Comparison of ENCODE assay signal across 8 mouse cellular contexts in the genomic region with DNA sequence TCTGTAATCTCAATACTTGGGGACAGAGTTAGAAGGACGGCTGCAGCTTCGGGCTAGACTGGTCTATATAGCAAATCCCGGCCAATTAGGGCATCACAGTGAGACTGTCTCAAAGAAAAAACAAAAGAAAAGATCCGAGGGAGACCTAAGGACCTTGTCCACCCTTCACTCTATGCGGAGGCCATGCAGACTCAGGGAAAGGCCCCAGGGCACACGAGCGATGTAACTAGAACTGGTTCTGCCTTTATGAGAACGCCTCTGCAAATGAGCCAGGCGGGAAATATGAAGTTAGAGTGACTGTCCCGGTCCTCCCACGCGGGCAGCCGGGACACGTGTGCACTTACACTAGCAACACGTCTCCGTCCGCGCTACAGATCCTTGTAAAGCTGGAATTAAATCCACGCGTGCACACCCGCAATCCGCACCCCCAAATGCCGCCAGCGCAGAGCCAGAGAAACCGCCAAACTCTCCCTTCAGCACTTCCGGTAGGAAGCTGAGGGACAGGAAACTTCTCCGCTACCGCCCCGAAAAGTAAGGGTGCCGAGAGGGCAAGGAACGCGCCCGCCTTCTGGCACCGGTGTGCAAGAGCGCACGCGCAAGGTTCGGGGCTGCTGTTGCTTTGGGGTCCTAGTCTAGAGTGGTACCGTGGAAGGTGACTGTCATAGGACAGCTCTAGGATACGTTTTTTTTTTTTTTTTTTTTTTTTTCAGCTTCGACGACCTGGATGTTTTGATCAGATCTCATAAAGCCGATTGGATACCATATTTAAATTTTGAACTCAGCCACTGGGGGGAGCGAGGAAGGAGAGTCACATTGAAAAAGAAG. TPM values are rescaled to one million over a fixed set of nuclear protein-coding genes. Genes with fewer than 3 reads are reported as not detected.
DNase-seq lines count a peak whose midpoint lies in the region; ATAC-seq and TF ChIP-seq lines count a peak whose summit lies in the region.

A gene (minus strand): TSS at position 492 of the 825 bp plus-strand sequence.

- H3K4me1 ChIP-seq in CH12.LX (ENCODE audit: control insufficient read depth in 1 of 2, insufficient read depth in 2 of 2), result peaks cover 3 to 24% of the 10 kb centered on the region in 2 experiments
- H3K4me1 ChIP-seq in forebrain, embryonic 12.5 days, result peaks cover 22% of the 10 kb centered on the region
- H3K4me1 ChIP-seq in heart, postnatal 0 days (ENCODE audit: control insufficient read depth, insufficient read depth), result peaks cover 6% of the 10 kb centered on the region; the same call in 1 of the 2 replicates
- H3K4me1 ChIP-seq in liver, embryonic 16.5 days (ENCODE audit: control insufficient read depth, low read depth, low read length), result peaks cover 18% of the 10 kb centered on the region
- peaks cover 26% of the 10 kb centered on the region for H3K4me1 ChIP-seq in neural tube, embryonic 13.5 days (replicated peaks)
- H3K4me1 ChIP-seq in testis, adult 2 months (ENCODE audit: control insufficient read depth, insufficient read depth, low read length), result peaks cover 3% of the 10 kb centered on the region

- H3K79me2 ChIP-seq in CH12.LX (replicated peaks; ENCODE audit: control insufficient read depth, extremely low read depth, insufficient read depth, poor library complexity, severe bottlenecking), result peaks cover 38% of the 10 kb centered on the region

- DNase-seq in CH12.LX (ENCODE audit: extremely low read depth), result peak; percentile 94
- peak; percentile 94 for DNase-seq in c-Kit-positive CD71-positive TER-119-negative erythroid progenitor cells, embryonic 14.5 days (ENCODE audit: low read depth)
- peak; percentile 90 for DNase-seq in heart, postnatal 0 days (ENCODE audit: low spot score)
- DNase-seq in kidney, postnatal 4 days, result peak; percentile 94 to 96

- dilution Hi-C loops in CH12.LX (cut with MboI; ENCODE audit: extremely low pct_ligation_motif_present, extremely low pct_unique_long_range_greater_than_20kb, low sequenced_read_pairs), result no loop called here

- peak; percentile 94 for TF ChIP-seq POLR2A in CH12.LX (IDR thresholded peaks at IDR 0.05; ENCODE audit: low read depth, low read length)
- TF ChIP-seq POLR2A in testis, adult 2 months (IDR thresholded peaks at IDR 0.05; ENCODE audit: control insufficient read depth, low read depth, low read length), result peak; percentile 81

- H3K4me3 ChIP-seq in CH12.LX (replicated peaks in 1 of 3; ENCODE audit: low read depth in 2 of 3, low read length in 2 of 3, poor library complexity in 1 of 3), result peak within 1 kb of the TSS; percentile 73 to 83 (median 77)
- peak within 1 kb of the TSS; percentile 87 for H3K4me3 ChIP-seq in forebrain, embryonic 12.5 days (replicated peaks)
- peak within 1 kb of the TSS; percentile 65 for H3K4me3 ChIP-seq in heart, postnatal 0 days (ENCODE audit: low read depth, low read length)
- peak within 1 kb of the TSS; percentile 72 for H3K4me3 ChIP-seq in liver, embryonic 16.5 days (ENCODE audit: low read depth, low read length)
- peak within 1 kb of the TSS; percentile 77 for H3K4me3 ChIP-seq in neural tube, embryonic 13.5 days
- peak within 1 kb of the TSS; percentile 85 for H3K4me3 ChIP-seq in testis, adult 2 months (ENCODE audit: control insufficient read depth, low read depth, low read length)

- peak within 1 kb of the TSS; percentile 17; the same call in 1 of the 2 replicates for H3K27ac ChIP-seq in CH12.LX (ENCODE audit: insufficient read depth, low read depth)
- peak within 1 kb of the TSS; percentile 59 for H3K27ac ChIP-seq in forebrain, embryonic 12.5 days
- peak within 1 kb of the TSS; percentile 23 for H3K27ac ChIP-seq in heart, postnatal 0 days (ENCODE audit: low read depth)
- H3K27ac ChIP-seq in liver, embryonic 16.5 days (ENCODE audit: low read length), result peak within 1 kb of the TSS; percentile 84
- peak within 1 kb of the TSS; percentile 50; the same call in 1 of the 2 replicates for H3K27ac ChIP-seq in neural tube, embryonic 13.5 days (replicated peaks)
- peak within 1 kb of the TSS; percentile 55 for H3K27ac ChIP-seq in testis, adult 2 months (ENCODE audit: control insufficient read depth, insufficient read depth, low read depth, low read length)

- WGBS in forebrain, embryonic 12.5 days, result under 1% methylated on average over 43 of the region's 44 CpGs
- WGBS in heart, postnatal 0 days, result 1% methylated on average over 44 of the region's 44 CpGs
- WGBS in liver, embryonic 16.5 days (ENCODE audit: insufficient replicate concordance), result under 1% methylated on average over 44 of the region's 44 CpGs
- under 1% methylated on average over 44 of the region's 44 CpGs for WGBS in neural tube, embryonic 13.5 days

- in situ Hi-C loops in CH12.LX (cut with MboI; ENCODE audit: low pct_ligation_motif_present, low pct_unique_long_range_greater_than_20kb, low sequenced_read_pairs), result no loop called here

- H3K27me3 ChIP-seq in CH12.LX (replicated peaks), result no peaks in the 10 kb centered on the region
- H3K27me3 ChIP-seq in forebrain, embryonic 12.5 days, result no peaks in the 10 kb centered on the region
- no peaks in the 10 kb centered on the region for H3K27me3 ChIP-seq in heart, postnatal 0 days (ENCODE audit: control insufficient read depth, insufficient read depth, low read length)
- no peaks in the 10 kb centered on the region for H3K27me3 ChIP-seq in liver, embryonic 16.5 days (ENCODE audit: control insufficient read depth, insufficient read depth, low read depth, low read length)
- no peaks in the 10 kb centered on the region for H3K27me3 ChIP-seq in neural tube, embryonic 13.5 days
- no peaks in the 10 kb centered on the region for H3K27me3 ChIP-seq in testis, adult 2 months (ENCODE audit: control insufficient read depth, insufficient read depth, low read length)

- H3K9me3 ChIP-seq in CH12.LX (replicated peaks; ENCODE audit: low read length), result no peaks in the 10 kb centered on the region
- H3K9me3 ChIP-seq in forebrain, embryonic 12.5 days, result no peaks in the 10 kb centered on the region
- H3K9me3 ChIP-seq in heart, postnatal 0 days (replicated peaks; ENCODE audit: control insufficient read depth, low read length), result no peaks in the 10 kb centered on the region
- no peaks in the 10 kb centered on the region for H3K9me3 ChIP-seq in liver, embryonic 16.5 days (replicated peaks; ENCODE audit: control insufficient read depth, low read length)
- no peaks in the 10 kb centered on the region for H3K9me3 ChIP-seq in neural tube, embryonic 13.5 days

- TF ChIP-seq EP300 in CH12.LX (IDR thresholded peaks at IDR 0.05; ENCODE audit: low read length), result no peak
- peak; percentile 69; the same call in 1 of the 2 replicates for TF ChIP-seq EP300 in heart, postnatal 0 days (IDR thresholded peaks at IDR 0.05; ENCODE audit: low read depth)

- peak within 1 kb of the TSS; percentile 57 for H3K4me2 ChIP-seq in CH12.LX (ENCODE audit: insufficient read depth, low read depth, poor library complexity, severe bottlenecking)
- peak within 1 kb of the TSS; percentile 82 for H3K4me2 ChIP-seq in forebrain, embryonic 12.5 days
- H3K4me2 ChIP-seq in heart, postnatal 0 days (ENCODE audit: low read depth, low read length), result peak within 1 kb of the TSS; percentile 86
- H3K4me2 ChIP-seq in liver, embryonic 16.5 days (ENCODE audit: low read depth, low read length), result peak within 1 kb of the TSS; percentile 83
- H3K4me2 ChIP-seq in neural tube, embryonic 13.5 days, result peak within 1 kb of the TSS; percentile 91

- H3K9ac ChIP-seq in CH12.LX (ENCODE audit: insufficient read depth, low read depth), result peak within 1 kb of the TSS; percentile 89
- H3K9ac ChIP-seq in forebrain, embryonic 12.5 days, result peak within 1 kb of the TSS; percentile 80
- H3K9ac ChIP-seq in heart, postnatal 0 days (replicated peaks; ENCODE audit: low read depth, low read length), result peak within 1 kb of the TSS; percentile 73
- peak within 1 kb of the TSS; percentile 69 for H3K9ac ChIP-seq in liver, embryonic 16.5 days (ENCODE audit: low read depth, low read length)
- H3K9ac ChIP-seq in neural tube, embryonic 13.5 days, result peak within 1 kb of the TSS; percentile 83

- H3K36me3 ChIP-seq in CH12.LX (replicated peaks in 1 of 2; ENCODE audit: control insufficient read depth in 1 of 2, insufficient read depth in 1 of 2, low read length in 1 of 2), result peaks cover 16 to 30% of the 10 kb centered on the region in 2 experiments
- H3K36me3 ChIP-seq in forebrain, embryonic 12.5 days (replicated peaks), result peaks cover 20% of the 10 kb centered on the region
- peaks cover 15% of the 10 kb centered on the region for H3K36me3 ChIP-seq in heart, postnatal 0 days (replicated peaks; ENCODE audit: control insufficient read depth, insufficient read depth, low read length)
- H3K36me3 ChIP-seq in liver, embryonic 16.5 days (ENCODE audit: control insufficient read depth, insufficient read depth), result peaks cover 16% of the 10 kb centered on the region
- peaks cover 25% of the 10 kb centered on the region for H3K36me3 ChIP-seq in neural tube, embryonic 13.5 days
- H3K36me3 ChIP-seq in testis, adult 2 months (ENCODE audit: control insufficient read depth, insufficient read depth, low read length), result peaks cover 2% of the 10 kb centered on the region

- TF ChIP-seq RAD21 in CH12.LX (IDR thresholded peaks at IDR 0.05; ENCODE audit: low read depth, low read length), result peak; percentile 6

- TF ChIP-seq CTCF in CH12.LX (conservative IDR thresholded peaks at IDR 0.05 in 1 of 2, IDR thresholded peaks at IDR 0.05 in 1 of 2; ENCODE audit: low read depth in 2 of 2, low read length in 2 of 2), result peak in 1 of 2 experiments; percentile 66; a peak in 2 of 4 replicates
- TF ChIP-seq CTCF in heart, postnatal 0 days (IDR thresholded peaks at IDR 0.05; ENCODE audit: low read depth), result peak; percentile 40
- no peak; the same call in 1 of the 2 replicates for TF ChIP-seq CTCF in testis, adult 2 months (IDR thresholded peaks at IDR 0.05; ENCODE audit: control insufficient read depth, insufficient read depth, insufficient replicate concordance, low read depth, low read length)

- peak; percentile 96 for ATAC-seq in forebrain, embryonic 12.5 days (ENCODE audit: low FRiP score)
- peak; percentile 91 for ATAC-seq in heart, postnatal 0 days (ENCODE audit: insufficient read depth, low read depth)
- ATAC-seq in liver, embryonic 16.5 days (ENCODE audit: low read depth), result peak; percentile 88
- ATAC-seq in neural tube, embryonic 13.5 days (ENCODE audit: low read depth), result peak; percentile 96

TF ChIP-seq in CH12.LX, 34 proteins besides CTCF, POLR2A, EP300 and RAD21 (continues in another document):
- TF ChIP-seq UBTF (IDR thresholded peaks at IDR 0.05; ENCODE audit: low read depth, low read length), result no peak
- peak; percentile 84; the same call in 1 of the 2 replicates for TF ChIP-seq NELFE (IDR thresholded peaks at IDR 0.05; ENCODE audit: low read depth, low read length)

RNA-seq across cellular contexts. Expression of the gene that starts here (rescaled TPM):
- total RNA-seq in CH12.LX (2012; rRNA removed) (17.6 and 20.9 TPM in 2 replicates), CH12.LX (2014; rRNA removed) (13.9 and 15.5 TPM in 2 replicates)
- 12.7 TPM in 2 replicates for polyA plus RNA-seq in CH12.LX (2012; ENCODE audit: insufficient read length, low read depth)
- 21.0 and 25.5 TPM in 2 replicates for polyA plus RNA-seq in forebrain, embryonic 12.5 days (2016; fragmentation: Nextera tagmentation; extraction: Ambion mirVana)
- 6.6 TPM in 2 replicates for total RNA-seq in heart, postnatal 0 days (2014; rRNA removed; ENCODE audit: low replicate concordance)
- polyA plus RNA-seq in heart, postnatal 0 days (2015; fragmentation: Nextera tagmentation; extraction: Ambion mirVana), result 10.2 TPM in 2 replicates
- polyA plus RNA-seq in liver, embryonic 16.5 days (2015; fragmentation: Nextera tagmentation; extraction: Ambion mirVana), result 8.2 and 11.4 TPM in 2 replicates
- 15.1 and 16.1 TPM in 2 replicates for polyA plus RNA-seq in neural tube, embryonic 13.5 days (2015; fragmentation: Nextera tagmentation; extraction: Ambion mirVana)
- 3.0 and 3.1 TPM in 2 replicates for polyA plus RNA-seq in testis, adult 2 months (2012; rRNA removed)

Comparison
In these comparisons a context has a peak if more than half of its experiments do, and no peak if none do; other contexts are left out.
1. Peak in every context shown above with its lines: DNase-seq, ATAC-seq, H3K4me3 ChIP-seq and H3K27ac ChIP-seq.
2. H3K27ac ChIP-seq: peak in every context shown above with its lines; median percentile 84 in liver, embryonic 16.5 days; 59 in forebrain, embryonic 12.5 days; 55 in testis, adult 2 months; 50 in neural tube, embryonic 13.5 days; 23 in heart, postnatal 0 days; 17 in CH12.LX.